Mouse (Mus musculus) neural tube, embryonic 11.5 days (tissue): ENCODE results near the gene Wipf3. TPM values are rescaled to one million over a fixed set of nuclear protein-coding genes. Genes with fewer than 3 reads are reported as not detected.

Experiments
- ATAC-seq: fragments of 200-750 bp; cut with Nextera tagmentation; 2 replicates; pipeline ENCODE4 v1.8.0; 2017; ENCODE audit warnings: moderate number of reproducible peaks, mild to moderate bottlenecking, moderate TSS enrichment, moderate library complexity; ENCODE audit not compliant: insufficient read depth, low FRiP score, low TSS enrichment
- DNase-seq: peaks from one replicate; pipeline ENCODE4 v3.0.0-alpha.2; 2015; ENCODE audit warnings: low spot score
- H3K27ac ChIP-seq: fragments of 300-500 bp; sonication (generic); 2 replicates; pipeline ENCODE4 v1.5.1; 2014; ENCODE audit warnings: low read depth, mild to moderate bottlenecking, low read length
- H3K27me3 ChIP-seq: fragments of 300-500 bp; sonication (generic); 2 replicates; pipeline ENCODE4 v1.6.1; 2014; ENCODE audit warnings: mild to moderate bottlenecking, low read length, mixed read lengths; ENCODE audit not compliant: control insufficient read depth, insufficient read depth
- H3K36me3 ChIP-seq: fragments of 300-500 bp; sonication (generic); 2 replicates; pipeline ENCODE4 v1.6.1; 2014; ENCODE audit warnings: mild to moderate bottlenecking, low read length, moderate library complexity, mixed read lengths; ENCODE audit not compliant: control insufficient read depth, insufficient read depth
- H3K4me1 ChIP-seq: fragments of 300-500 bp; sonication (generic); 2 replicates; pipeline ENCODE4 v1.6.1; 2014; ENCODE audit warnings: low read length, mixed read lengths; ENCODE audit not compliant: control insufficient read depth, insufficient read depth
- H3K4me2 ChIP-seq: fragments of 300-500 bp; sonication (generic); 2 replicates; pipeline ENCODE4 v1.6.1; 2014; ENCODE audit warnings: low read depth, mild to moderate bottlenecking, moderate library complexity
- H3K4me3 ChIP-seq: fragments of 300-500 bp; sonication (generic); 2 replicates; pipeline ENCODE4 v1.5.1; 2014; ENCODE audit warnings: low read depth, low read length
- H3K9ac ChIP-seq: fragments of 300-500 bp; sonication (generic); 2 replicates; pipeline ENCODE4 v1.6.1; 2014; ENCODE audit warnings: mild to moderate bottlenecking, low read length
- H3K9me3 ChIP-seq: fragments of 300-500 bp; sonication (generic); 2 replicates; pipeline ENCODE4 v1.6.1; 2016; ENCODE audit warnings: low read length; ENCODE audit not compliant: control insufficient read depth
- WGBS: fragments of 180-500 bp; shearing (Covaris S2); extraction: QIAGEN DNeasy Blood & Tissue Kit; methylation state at CpG from one replicate; pipeline ENCODE4 v1.1.7; 2014; 5-methylcytosine and 5-hydroxymethylcytosine counted together
- polyA plus RNA-seq: library from polyadenylated mRNA; unstranded; fragments of >200 nt; fragmentation: Nextera tagmentation; extraction: Ambion mirVana; gene quantifications from 2 replicates; pipeline ENCODE4 v1.2.1, GENCODE M21; 2014

The Wipf3 gene
- polyA plus RNA-seq, 1 experiment from 2014 or later, result 0.80 TPM

- H3K4me1 ChIP-seq, result no peaks in the 10 kb centered on the region
- no peak overlapping the region for H3K9ac ChIP-seq
- no peaks in the 10 kb centered on the region for H3K27me3 ChIP-seq
- ATAC-seq (no peak), DNase-seq (no peak)
- no peak overlapping the region for H3K4me3 ChIP-seq
- no peaks in the 10 kb centered on the region for H3K36me3 ChIP-seq
- H3K27ac ChIP-seq, result no peak overlapping the region
- 81% methylated on average over 6 of the region's 6 CpGs for WGBS
- H3K9me3 ChIP-seq, result no peaks in the 10 kb centered on the region
- no peak overlapping the region for H3K4me2 ChIP-seq
Observed at GRCm38 (mm10) chr6:54393886-54394285, 35.5 kb upstream of the Wipf3 start.

- no peaks in the 10 kb centered on the region for H3K9me3 ChIP-seq
- DNase-seq (no peak), ATAC-seq (no peak)
- H3K27me3 ChIP-seq, result no peaks in the 10 kb centered on the region
- 74% methylated on average over 11 of the region's 11 CpGs for WGBS
- H3K4me1 ChIP-seq, result no peaks in the 10 kb centered on the region
- no peak overlapping the region for H3K4me2 ChIP-seq
- H3K36me3 ChIP-seq, result no peaks in the 10 kb centered on the region
- H3K27ac ChIP-seq, result no peak overlapping the region
- H3K4me3 ChIP-seq, result no peak overlapping the region
- no peak overlapping the region for H3K9ac ChIP-seq
Observed at GRCm38 (mm10) chr6:54399194-54399923, 30.0 kb upstream of the Wipf3 start.

GRCm38 (mm10) chr6:54401503-54401902, 27.9 kb upstream of the Wipf3 start:
- Histone ChIP-seq H3K27me3 (no peaks in the 10 kb centered on the region), H3K9ac (no peak overlapping the region), H3K27ac (no peak overlapping the region), H3K36me3 (no peaks in the 10 kb centered on the region), H3K4me1 (no peaks in the 10 kb centered on the region), H3K9me3 (no peaks in the 10 kb centered on the region), H3K4me2 (no peak overlapping the region), H3K4me3 (no peak overlapping the region)
- WGBS, result 82% methylated on average over 2 of the region's 2 CpGs
- DNase-seq, result no peak
- ATAC-seq, result no peak

DNA sequence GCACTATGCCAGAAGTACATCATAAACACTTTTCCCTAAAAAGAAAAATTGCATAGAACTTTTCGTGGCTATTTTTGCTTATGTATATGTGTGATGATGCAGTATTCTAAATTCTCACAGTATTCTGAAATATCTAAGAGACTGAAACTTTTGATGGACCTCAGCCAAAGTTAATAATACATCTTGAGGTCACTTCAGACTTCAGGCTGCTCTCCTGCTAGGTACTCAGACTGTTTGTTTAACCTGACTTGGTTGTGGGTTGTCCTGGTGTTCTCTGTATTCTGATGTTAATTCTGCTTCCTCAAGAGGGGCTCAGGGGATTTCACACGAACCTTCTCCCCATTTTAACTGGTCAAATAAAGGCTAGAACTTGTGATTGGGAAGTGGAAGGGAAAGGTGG, 24.5 kb upstream of the Wipf3 start:
- 64% methylated on average over 2 of the region's 2 CpGs for WGBS
- Histone ChIP-seq H3K27ac (no peak overlapping the region), H3K4me1 (no peaks in the 10 kb centered on the region), H3K36me3 (no peaks in the 10 kb centered on the region), H3K4me3 (no peak overlapping the region), H3K9ac (no peak overlapping the region), H3K4me2 (no peak overlapping the region), H3K9me3 (no peaks in the 10 kb centered on the region), H3K27me3 (no peaks in the 10 kb centered on the region)
- ATAC-seq (no peak), DNase-seq (no peak)

- H3K4me3 ChIP-seq, result no peak overlapping the region
- H3K9me3 ChIP-seq, result no peaks in the 10 kb centered on the region
- H3K9ac ChIP-seq, result no peak overlapping the region
- DNase-seq (no peak), ATAC-seq (no peak)
- H3K4me2 ChIP-seq, result no peak overlapping the region
- H3K4me1 ChIP-seq, result no peaks in the 10 kb centered on the region
- H3K27ac ChIP-seq, result no peak overlapping the region
- H3K27me3 ChIP-seq, result no peaks in the 10 kb centered on the region
- WGBS, result 81% methylated on average over 5 of the region's 5 CpGs
- no peaks in the 10 kb centered on the region for H3K36me3 ChIP-seq
Observed at GRCm38 (mm10) chr6:54406116-54406515, 23.3 kb upstream of the Wipf3 start.

DNA sequence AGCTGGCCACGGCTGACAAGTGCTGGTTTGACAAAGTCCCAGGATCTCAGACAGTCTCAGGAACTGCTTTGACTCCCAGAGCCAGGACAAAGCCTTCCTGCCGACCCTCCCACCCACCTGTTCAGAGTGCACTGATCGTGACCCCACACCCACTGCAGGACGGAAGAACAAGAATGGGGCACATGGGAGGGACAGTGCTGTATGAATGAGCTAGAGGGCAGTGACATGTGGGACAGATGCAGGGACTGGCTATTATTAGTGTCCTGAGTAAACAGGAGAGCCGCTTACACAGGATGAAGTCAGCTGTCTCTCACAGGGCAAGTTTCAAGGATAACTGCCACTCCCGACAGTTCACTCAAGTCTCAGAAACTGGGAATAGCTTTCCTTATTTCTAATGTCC, 20.1 kb upstream of the Wipf3 start:
- H3K4me2 ChIP-seq, result no peak overlapping the region
- no peak overlapping the region for H3K4me3 ChIP-seq
- no peaks in the 10 kb centered on the region for H3K9me3 ChIP-seq
- H3K36me3 ChIP-seq, result no peaks in the 10 kb centered on the region
- DNase-seq (no peak), ATAC-seq (no peak)
- no peaks in the 10 kb centered on the region for H3K27me3 ChIP-seq
- H3K4me1 ChIP-seq, result no peaks in the 10 kb centered on the region
- WGBS, result 34% methylated on average over 6 of the region's 6 CpGs
- no peak overlapping the region for H3K27ac ChIP-seq
- no peak overlapping the region for H3K9ac ChIP-seq

DNA sequence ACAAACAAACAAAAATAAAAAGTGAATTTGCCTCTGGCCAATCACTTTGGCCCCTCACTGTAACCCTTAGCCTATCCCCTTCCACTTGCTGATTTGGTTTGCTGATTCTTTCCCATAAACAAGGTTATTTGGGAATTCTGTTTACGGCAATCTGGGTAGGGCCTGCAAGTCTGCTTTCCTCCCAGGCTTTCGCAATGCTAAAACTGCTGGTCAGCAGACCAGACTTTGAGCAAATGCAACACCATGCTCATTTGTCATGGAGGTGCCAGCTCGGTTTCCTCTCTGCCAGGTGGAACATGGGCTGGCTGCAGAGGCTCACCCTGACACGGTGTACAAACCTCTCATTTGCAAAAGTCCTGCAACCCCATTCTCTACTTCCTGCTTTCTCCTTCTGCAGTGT, 19.0 kb upstream of the Wipf3 start:
- Histone ChIP-seq H3K36me3 (no peaks in the 10 kb centered on the region), H3K9ac (no peak overlapping the region), H3K4me1 (no peaks in the 10 kb centered on the region), H3K4me3 (no peak overlapping the region), H3K27me3 (no peaks in the 10 kb centered on the region), H3K27ac (no peak overlapping the region), H3K9me3 (no peaks in the 10 kb centered on the region), H3K4me2 (no peak overlapping the region)
- no peak for DNase-seq
- no peak for ATAC-seq
- WGBS, result 77% methylated on average over 4 of the region's 4 CpGs

GRCm38 (mm10) chr6:54411591-54411990, 17.8 kb upstream of the Wipf3 start:
- Histone ChIP-seq H3K9ac (no peak overlapping the region), H3K36me3 (no peaks in the 10 kb centered on the region), H3K4me3 (no peak overlapping the region), H3K4me1 (no peaks in the 10 kb centered on the region), H3K4me2 (no peak overlapping the region), H3K27ac (no peak overlapping the region), H3K9me3 (no peaks in the 10 kb centered on the region), H3K27me3 (no peaks in the 10 kb centered on the region)
- 79% methylated on average over 8 of the region's 8 CpGs for WGBS
- ATAC-seq (no peak), DNase-seq (no peak)

GRCm38 (mm10) chr6:54412879-54413278, 16.5 kb upstream of the Wipf3 start:
- DNase-seq (no peak), ATAC-seq (no peak)
- H3K4me3 ChIP-seq, result no peak overlapping the region
- no peak overlapping the region for H3K9ac ChIP-seq
- H3K9me3 ChIP-seq, result no peaks in the 10 kb centered on the region
- H3K36me3 ChIP-seq, result no peaks in the 10 kb centered on the region
- H3K4me1 ChIP-seq, result no peaks in the 10 kb centered on the region
- WGBS, result 94% methylated on average over 7 of the region's 7 CpGs
- no peak overlapping the region for H3K4me2 ChIP-seq
- no peak overlapping the region for H3K27ac ChIP-seq
- no peaks in the 10 kb centered on the region for H3K27me3 ChIP-seq
